Mouse (Mus musculus): ENCODE measurements around the gene Cdkn1b. TPM values are rescaled to one million over a fixed set of nuclear protein-coding genes. Genes with fewer than 3 reads are reported as not detected.
A peak's percentile ranks its signal among the peaks of the same experiment; 100 is the strongest.

Gene Cdkn1b
- polyA plus RNA-seq, 1 experiment from 2014 or later, result 24.1 TPM

GRCm38 (mm10) chr6:134916641-134917040 is 3.6 kb upstream of the Cdkn1b start:
- Histone ChIP-seq H3K36me3 (ENCODE audit: control insufficient read depth, insufficient read depth, low read length) (no peaks in the 10 kb centered on the region), H3K4me3 (ENCODE audit: low read depth, low read length) (peak overlapping the region; percentile 22), H3K9ac (ENCODE audit: low read depth, low read length) (no peak overlapping the region), H3K9me3 (ENCODE audit: control insufficient read depth, low read length) (no peaks in the 10 kb centered on the region), H3K27me3 (ENCODE audit: control insufficient read depth, insufficient read depth, low read length) (no peaks in the 10 kb centered on the region), H3K27ac (ENCODE audit: low read depth, low read length) (no peak overlapping the region), H3K4me2 (replicated peaks; ENCODE audit: low read depth, low read length) (peak overlapping the region; percentile 40), H3K4me1 (replicated peaks; ENCODE audit: control insufficient read depth, insufficient read depth, low read length) (0 out of 2 replicates have a peak, but pooled peaks cover 2% of the 10 kb centered on the region)
- ATAC-seq (ENCODE audit: low FRiP score) (no peak), DNase-seq (ENCODE audit: low spot score) (peak; percentile 44)
- WGBS, result 2% methylated on average over 11 of the region's 11 CpGs

- Histone ChIP-seq H3K4me2 (replicated peaks; ENCODE audit: low read depth, low read length) (peak overlapping the region; percentile 40), H3K27ac (ENCODE audit: low read depth, low read length) (no peak overlapping the region), H3K27me3 (ENCODE audit: control insufficient read depth, insufficient read depth, low read length) (no peaks in the 10 kb centered on the region), H3K36me3 (ENCODE audit: control insufficient read depth, insufficient read depth, low read length) (no peaks in the 10 kb centered on the region), H3K9ac (ENCODE audit: low read depth, low read length) (no peak overlapping the region), H3K4me3 (ENCODE audit: low read depth, low read length) (peak overlapping the region; percentile 22), H3K9me3 (ENCODE audit: control insufficient read depth, low read length) (no peaks in the 10 kb centered on the region), H3K4me1 (replicated peaks; ENCODE audit: control insufficient read depth, insufficient read depth, low read length) (0 out of 2 replicates have a peak, but pooled peaks cover 2% of the 10 kb centered on the region)
- ATAC-seq (ENCODE audit: low FRiP score) (no peak), DNase-seq (ENCODE audit: low spot score) (peak; percentile 57)
- WGBS, result 4% methylated on average over 11 of the region's 11 CpGs
Measured at GRCm38 (mm10) chr6:134917087-134917486, 3.1 kb upstream of the Cdkn1b start.

- no peak overlapping the region for H3K27ac ChIP-seq (ENCODE audit: low read depth, low read length)
- 88% methylated on average over 10 of the region's 10 CpGs for WGBS
- no peaks in the 10 kb centered on the region for H3K27me3 ChIP-seq (ENCODE audit: control insufficient read depth, insufficient read depth, low read length)
- H3K9me3 ChIP-seq (ENCODE audit: control insufficient read depth, low read length), result no peaks in the 10 kb centered on the region
- no peak overlapping the region for H3K4me3 ChIP-seq (ENCODE audit: low read depth, low read length)
- H3K4me1 ChIP-seq (replicated peaks; ENCODE audit: control insufficient read depth, insufficient read depth, low read length), result 0 out of 2 replicates have a peak, but pooled peaks cover 4% of the 10 kb centered on the region
- ATAC-seq (ENCODE audit: low FRiP score) (no peak), DNase-seq (ENCODE audit: low spot score) (no peak)
- H3K36me3 ChIP-seq (ENCODE audit: control insufficient read depth, insufficient read depth, low read length), result no peaks in the 10 kb centered on the region
- H3K9ac ChIP-seq (ENCODE audit: low read depth, low read length), result no peak overlapping the region
- no peak overlapping the region for H3K4me2 ChIP-seq (replicated peaks; ENCODE audit: low read depth, low read length)
Measured at GRCm38 (mm10) chr6:134918769-134919168, 1.4 kb upstream of the Cdkn1b start.

GRCm38 (mm10) chr6:134919511-134920189 is 551 bp upstream of the Cdkn1b start:
- ATAC-seq (ENCODE audit: low FRiP score) (peak; percentile 84), DNase-seq (ENCODE audit: low spot score) (no peak)
- 0 out of 2 replicates have a peak, but pooled peaks cover 4% of the 10 kb centered on the region for H3K4me1 ChIP-seq (replicated peaks; ENCODE audit: control insufficient read depth, insufficient read depth, low read length)
- peak overlapping the region; percentile 94 for H3K27ac ChIP-seq (ENCODE audit: low read depth, low read length)
- peak overlapping the region; percentile 92 for H3K9ac ChIP-seq (ENCODE audit: low read depth, low read length)
- H3K4me3 ChIP-seq (ENCODE audit: low read depth, low read length), result peak overlapping the region; percentile 98
- WGBS, result 2% methylated on average over 36 of the region's 37 CpGs
- no peaks in the 10 kb centered on the region for H3K9me3 ChIP-seq (ENCODE audit: control insufficient read depth, low read length)
- no peaks in the 10 kb centered on the region for H3K36me3 ChIP-seq (ENCODE audit: control insufficient read depth, insufficient read depth, low read length)
- peak overlapping the region; percentile 95 for H3K4me2 ChIP-seq (replicated peaks; ENCODE audit: low read depth, low read length)
- no peaks in the 10 kb centered on the region for H3K27me3 ChIP-seq (ENCODE audit: control insufficient read depth, insufficient read depth, low read length)

- Histone ChIP-seq H3K9ac (ENCODE audit: low read depth, low read length) (peak overlapping the region; percentile 92), H3K27ac (ENCODE audit: low read depth, low read length) (peak overlapping the region; percentile 94), H3K36me3 (ENCODE audit: control insufficient read depth, insufficient read depth, low read length) (no peaks in the 10 kb centered on the region), H3K27me3 (ENCODE audit: control insufficient read depth, insufficient read depth, low read length) (no peaks in the 10 kb centered on the region), H3K9me3 (ENCODE audit: control insufficient read depth, low read length) (no peaks in the 10 kb centered on the region), H3K4me1 (replicated peaks; ENCODE audit: control insufficient read depth, insufficient read depth, low read length) (0 out of 2 replicates have a peak, but pooled peaks cover 4% of the 10 kb centered on the region), H3K4me3 (ENCODE audit: low read depth, low read length) (peak overlapping the region; percentile 98), H3K4me2 (replicated peaks; ENCODE audit: low read depth, low read length) (peak overlapping the region; percentile 77)
- WGBS, result under 1% methylated on average over 32 of the region's 32 CpGs
- ATAC-seq (ENCODE audit: low FRiP score), result no peak
- peak; percentile 56 for DNase-seq (ENCODE audit: low spot score)
Measured at GRCm38 (mm10) chr6:134921014-134921694, 953 bp downstream of the Cdkn1b start.

- Histone ChIP-seq H3K9me3 (ENCODE audit: control insufficient read depth, low read length) (no peaks in the 10 kb centered on the region), H3K27ac (ENCODE audit: low read depth, low read length) (no peak overlapping the region), H3K9ac (ENCODE audit: low read depth, low read length) (peak overlapping the region; percentile 92), H3K4me1 (replicated peaks; ENCODE audit: control insufficient read depth, insufficient read depth, low read length) (0 out of 2 replicates have a peak, but pooled peaks cover 4% of the 10 kb centered on the region), H3K4me3 (ENCODE audit: low read depth, low read length) (peak overlapping the region; percentile 98), H3K4me2 (replicated peaks; ENCODE audit: low read depth, low read length) (peak overlapping the region; percentile 77), H3K36me3 (ENCODE audit: control insufficient read depth, insufficient read depth, low read length) (no peaks in the 10 kb centered on the region), H3K27me3 (ENCODE audit: control insufficient read depth, insufficient read depth, low read length) (no peaks in the 10 kb centered on the region)
- DNase-seq (ENCODE audit: low spot score) (peak; percentile 41), ATAC-seq (ENCODE audit: low FRiP score) (no peak)
- WGBS, result 8% methylated on average over 20 of the region's 20 CpGs
Measured at GRCm38 (mm10) chr6:134921695-134922510, 1.7 kb downstream of the Cdkn1b start.

- peaks cover 8% of the 10 kb centered on the region; the same call in 1 of the 2 replicates for H3K4me1 ChIP-seq (replicated peaks; ENCODE audit: control insufficient read depth, insufficient read depth, low read length)
- WGBS, result 59% methylated on average over 9 of the region's 9 CpGs
- no peaks in the 10 kb centered on the region for H3K9me3 ChIP-seq (ENCODE audit: control insufficient read depth, low read length)
- H3K27me3 ChIP-seq (ENCODE audit: control insufficient read depth, insufficient read depth, low read length), result no peaks in the 10 kb centered on the region
- no peak overlapping the region for H3K27ac ChIP-seq (ENCODE audit: low read depth, low read length)
- no peak for DNase-seq (ENCODE audit: low spot score)
- ATAC-seq (ENCODE audit: low FRiP score), result no peak
- no peaks in the 10 kb centered on the region for H3K36me3 ChIP-seq (ENCODE audit: control insufficient read depth, insufficient read depth, low read length)
- peak overlapping the region; percentile 98 for H3K4me3 ChIP-seq (ENCODE audit: low read depth, low read length)
- H3K4me2 ChIP-seq (replicated peaks; ENCODE audit: low read depth, low read length), result peak overlapping the region; percentile 77
- H3K9ac ChIP-seq (ENCODE audit: low read depth, low read length), result no peak overlapping the region
Measured at GRCm38 (mm10) chr6:134922511-134923195, 2.5 kb downstream of the Cdkn1b start.

GRCm38 (mm10) chr6:134923670-134924069 is 3.5 kb downstream of the Cdkn1b start:
- no peak for DNase-seq (ENCODE audit: low spot score)
- H3K27ac ChIP-seq (ENCODE audit: low read depth, low read length), result no peak overlapping the region
- H3K27me3 ChIP-seq (ENCODE audit: control insufficient read depth, insufficient read depth, low read length), result no peaks in the 10 kb centered on the region
- 77% methylated on average over 4 of the region's 4 CpGs for WGBS
- H3K4me3 ChIP-seq (ENCODE audit: low read depth, low read length), result no peak overlapping the region
- H3K9me3 ChIP-seq (ENCODE audit: control insufficient read depth, low read length), result no peaks in the 10 kb centered on the region
- H3K4me2 ChIP-seq (replicated peaks; ENCODE audit: low read depth, low read length), result peak overlapping the region; percentile 21; the same call in 1 of the 2 replicates
- no peak for ATAC-seq (ENCODE audit: low FRiP score)
- no peak overlapping the region for H3K9ac ChIP-seq (ENCODE audit: low read depth, low read length)
- peaks cover 9% of the 10 kb centered on the region; the same call in 1 of the 2 replicates for H3K4me1 ChIP-seq (replicated peaks; ENCODE audit: control insufficient read depth, insufficient read depth, low read length)
- H3K36me3 ChIP-seq (ENCODE audit: control insufficient read depth, insufficient read depth, low read length), result no peaks in the 10 kb centered on the region

Data from hindbrain, embryonic 11.5 days (tissue).